Mouse (Mus musculus) forebrain, embryonic 15.5 days (tissue): Measurements from ENCODE around the gene Gm8947. TPM values are rescaled to one million over a fixed set of nuclear protein-coding genes. Genes with fewer than 3 reads are reported as not detected.

Experiments
- ATAC-seq: fragments of 200-750 bp; cut with Nextera tagmentation; replicated peaks from 2 replicates; pipeline ENCODE4 v1.8.0; 2017; ENCODE audit warnings: mild to moderate bottlenecking, moderate TSS enrichment, moderate library complexity
- H3K27ac ChIP-seq: fragments of 300-500 bp; sonication (generic); replicated peaks from 2 replicates; pipeline ENCODE4 v1.5.1; 2015; ENCODE audit warnings: mild to moderate bottlenecking, inconsistent platforms
- H3K27me3 ChIP-seq: fragments of 300-500 bp; sonication (generic); 2 replicates; pipeline ENCODE4 v1.6.1; 2015; ENCODE audit warnings: inconsistent platforms
- H3K36me3 ChIP-seq: fragments of 300-500 bp; sonication (generic); 2 replicates; pipeline ENCODE4 v1.6.1; 2015; ENCODE audit warnings: mild to moderate bottlenecking, inconsistent platforms
- H3K4me1 ChIP-seq: fragments of 300-500 bp; sonication (generic); 2 replicates; pipeline ENCODE4 v1.6.1; 2015; ENCODE audit warnings: inconsistent platforms
- H3K4me2 ChIP-seq: fragments of 300-500 bp; sonication (generic); replicated peaks from 2 replicates; pipeline ENCODE4 v1.6.1; 2015; ENCODE audit warnings: mild to moderate bottlenecking, inconsistent platforms
- H3K4me3 ChIP-seq: fragments of 300-500 bp; sonication (generic); 2 replicates; pipeline ENCODE4 v1.5.1; 2015; ENCODE audit warnings: mild to moderate bottlenecking, inconsistent platforms
- H3K9ac ChIP-seq: fragments of 300-500 bp; sonication (generic); replicated peaks from 2 replicates; pipeline ENCODE4 v1.6.1; 2015; ENCODE audit warnings: mild to moderate bottlenecking, inconsistent platforms
- H3K9me3 ChIP-seq: fragments of 300-500 bp; sonication (generic); 2 replicates; pipeline ENCODE4 v1.6.1; 2016; ENCODE audit warnings: inconsistent platforms
- WGBS: fragments of 180-500 bp; shearing (Covaris S2); methylation state at CpG from one replicate; pipeline ENCODE4 v1.1.7; 2015; ENCODE audit warnings: mixed read lengths; 5-methylcytosine and 5-hydroxymethylcytosine counted together
- polyA plus RNA-seq: library from polyadenylated mRNA; unstranded; fragments of >200 nt; fragmentation: Nextera tagmentation; extraction: Ambion mirVana; gene quantifications from 2 replicates; pipeline ENCODE4 v1.2.1, GENCODE M21; 2015

Gene Gm8947
- polyA plus RNA-seq, 1 experiment from 2014 or later = not detected

DNA sequence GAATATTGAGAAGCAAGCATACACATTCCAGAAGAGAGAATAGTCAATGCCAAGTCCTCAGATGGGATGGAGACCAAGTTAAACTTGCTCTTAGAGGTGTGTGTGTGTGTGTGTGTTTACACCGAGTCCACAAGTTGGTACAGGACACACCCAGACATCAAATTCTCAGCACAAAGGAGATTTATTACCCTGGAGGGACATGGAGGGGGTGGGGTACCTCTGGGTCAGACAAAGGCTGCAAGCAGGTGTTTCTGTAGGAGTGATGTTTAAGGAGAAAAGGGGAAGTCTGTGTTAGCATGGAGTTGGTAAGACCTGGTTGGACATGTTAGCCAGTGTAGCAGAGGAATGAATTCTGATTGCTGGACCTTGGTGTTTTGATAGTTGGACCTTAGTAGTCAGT is 23.8 kb downstream of the Gm8947 start:
- Histone ChIP-seq H3K9me3 (no peaks in the 10 kb centered on the region), H3K4me1 (no peaks in the 10 kb centered on the region), H3K9ac (no peak overlapping the region), H3K4me2 (no peak overlapping the region), H3K36me3 (no peaks in the 10 kb centered on the region), H3K27ac (no peak overlapping the region), H3K4me3 (no peak overlapping the region), H3K27me3 (no peaks in the 10 kb centered on the region)
- no peak for ATAC-seq
- WGBS = 76% methylated on average over 1 of the region's 1 CpGs

DNA sequence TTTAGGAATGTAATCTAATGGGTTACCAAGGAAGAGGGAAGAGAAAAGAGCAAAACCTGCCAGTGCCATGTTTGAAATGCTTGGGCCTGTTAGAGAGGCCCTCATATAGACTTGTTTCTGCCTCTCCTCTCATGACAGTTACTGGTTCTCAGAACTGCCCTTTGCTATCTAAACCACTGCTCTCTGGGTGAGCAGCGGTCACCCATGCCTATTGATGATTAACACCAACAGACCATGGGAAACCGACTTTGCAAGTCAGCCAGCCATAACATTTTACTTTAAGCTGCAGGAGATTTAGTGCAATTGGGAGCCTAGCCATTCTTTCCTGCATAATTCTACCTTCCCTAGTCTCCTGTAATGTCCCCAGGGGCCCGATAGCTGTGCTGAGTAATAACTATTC is 24.2 kb downstream of the Gm8947 start:
- Histone ChIP-seq H3K4me3 (no peak overlapping the region), H3K9ac (no peak overlapping the region), H3K4me1 (no peaks in the 10 kb centered on the region), H3K27ac (no peak overlapping the region), H3K4me2 (no peak overlapping the region), H3K9me3 (no peaks in the 10 kb centered on the region), H3K36me3 (no peaks in the 10 kb centered on the region), H3K27me3 (no peaks in the 10 kb centered on the region)
- WGBS = 72% methylated on average over 3 of the region's 3 CpGs
- no peak for ATAC-seq

DNA sequence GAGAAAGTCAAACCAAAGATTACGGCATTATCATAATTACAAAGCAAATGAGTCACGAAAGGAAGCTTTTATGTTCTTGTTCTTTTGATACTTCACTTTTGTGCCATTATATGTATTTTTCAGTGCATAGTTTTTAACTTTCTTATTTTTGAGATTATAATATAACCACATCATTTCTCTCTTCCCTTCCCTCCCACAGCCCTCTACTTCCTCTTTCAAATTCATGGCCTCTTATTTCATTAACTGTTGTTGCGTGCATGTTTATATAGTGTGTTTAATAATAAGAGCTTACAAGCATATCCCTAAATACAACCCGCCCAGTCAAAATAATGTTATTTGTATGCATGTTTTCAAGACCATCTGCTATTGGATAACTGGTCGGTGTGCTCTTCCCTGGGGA is 26.9 kb downstream of the Gm8947 start:
- H3K36me3 ChIP-seq = no peaks in the 10 kb centered on the region
- H3K9ac ChIP-seq = no peak overlapping the region
- H3K9me3 ChIP-seq = no peaks in the 10 kb centered on the region
- no peak overlapping the region for H3K27ac ChIP-seq
- no peaks in the 10 kb centered on the region for H3K27me3 ChIP-seq
- H3K4me3 ChIP-seq = no peak overlapping the region
- no peaks in the 10 kb centered on the region for H3K4me1 ChIP-seq
- 91% methylated on average over 5 of the region's 5 CpGs for WGBS
- no peak overlapping the region for H3K4me2 ChIP-seq
- no peak for ATAC-seq

DNA sequence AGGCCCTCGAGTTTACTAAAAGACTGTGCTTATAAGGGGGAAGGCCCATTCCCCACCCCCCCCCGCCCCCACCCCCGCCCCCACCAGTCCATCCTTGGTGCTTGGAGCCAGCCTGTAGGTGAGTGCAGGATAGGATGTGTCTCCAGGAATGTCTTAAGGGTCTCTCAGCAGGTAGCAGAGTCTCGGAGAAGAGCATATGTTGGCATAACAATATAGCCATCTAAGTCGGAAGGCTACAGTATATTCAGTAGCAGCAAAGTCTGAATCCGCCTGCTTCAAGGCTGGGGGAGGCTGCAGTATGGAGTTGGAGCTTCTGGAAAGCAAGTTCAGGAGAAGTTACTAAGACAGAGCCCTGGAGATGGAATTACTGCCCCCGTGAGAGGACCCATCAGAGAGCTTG is 27.9 kb downstream of the Gm8947 start:
- Histone ChIP-seq H3K27ac (no peak overlapping the region), H3K4me3 (no peak overlapping the region), H3K9ac (no peak overlapping the region), H3K9me3 (no peaks in the 10 kb centered on the region), H3K27me3 (no peaks in the 10 kb centered on the region), H3K36me3 (no peaks in the 10 kb centered on the region), H3K4me1 (no peaks in the 10 kb centered on the region), H3K4me2 (no peak overlapping the region)
- WGBS = 72% methylated on average over 7 of the region's 7 CpGs
- no peak for ATAC-seq

DNA sequence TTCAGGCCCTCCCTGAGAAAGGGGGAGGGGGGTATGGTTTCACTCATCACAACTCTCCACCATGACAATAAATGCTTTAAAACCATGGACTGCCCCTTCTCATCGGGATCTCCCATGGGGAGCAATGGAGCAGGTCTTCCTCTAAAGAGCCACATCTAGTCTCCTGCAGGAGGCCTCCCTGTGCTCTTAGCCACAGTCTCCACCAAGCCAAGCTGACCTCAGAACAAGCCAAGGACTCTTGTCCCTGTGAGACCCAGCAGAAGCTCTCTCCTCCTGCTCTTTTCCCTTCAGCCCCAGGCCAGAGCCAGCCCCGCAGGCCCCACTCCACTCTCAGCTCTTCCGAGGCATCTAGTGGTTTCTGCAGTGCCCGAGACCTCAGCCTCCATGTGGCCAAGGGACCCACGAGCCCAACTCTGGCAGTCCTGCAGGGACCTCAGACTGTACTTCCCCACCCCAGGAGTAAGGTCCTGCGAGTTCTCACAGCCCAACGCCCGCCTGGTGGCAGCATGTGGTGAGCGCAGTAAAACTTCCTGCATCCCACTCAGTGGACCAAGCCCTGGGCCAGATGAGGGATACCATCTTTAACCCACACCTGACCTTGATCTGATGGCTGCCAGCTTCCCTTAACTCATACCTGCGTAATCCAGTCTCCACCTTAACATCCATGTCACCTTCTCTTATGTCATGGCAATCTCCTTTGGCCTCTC is 30.5 kb downstream of the Gm8947 start:
- no peaks in the 10 kb centered on the region for H3K36me3 ChIP-seq
- 87% methylated on average over 10 of the region's 10 CpGs for whole genome bisulfite sequencing
- H3K27ac ChIP-seq = no peak overlapping the region
- no peak overlapping the region for H3K4me2 ChIP-seq
- H3K4me1 ChIP-seq = no peaks in the 10 kb centered on the region
- no peak overlapping the region for H3K4me3 ChIP-seq
- ATAC-seq = no peak
- H3K27me3 ChIP-seq = no peaks in the 10 kb centered on the region
- H3K9me3 ChIP-seq = no peaks in the 10 kb centered on the region
- no peak overlapping the region for H3K9ac ChIP-seq

DNA sequence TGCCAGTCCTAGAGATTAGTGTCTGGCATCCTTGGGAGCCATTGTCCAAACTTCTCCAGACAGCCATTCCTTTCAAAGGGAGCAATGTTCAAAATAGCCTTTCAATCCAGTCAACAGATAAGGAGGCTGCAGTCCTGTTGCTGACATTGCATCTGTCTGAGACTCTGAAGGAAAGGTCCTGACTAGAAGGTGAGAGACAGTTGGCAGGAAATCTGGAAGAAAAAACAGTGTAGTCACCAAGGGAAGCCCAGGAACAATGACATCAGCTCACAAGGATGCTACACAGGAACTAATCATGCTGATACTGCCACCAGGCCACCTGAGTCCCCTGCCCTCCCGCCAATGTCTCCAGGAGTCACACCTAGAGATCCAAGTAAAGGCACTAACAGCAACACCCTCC is 31.2 kb downstream of the Gm8947 start:
- Histone ChIP-seq H3K9ac (no peak overlapping the region), H3K27me3 (no peaks in the 10 kb centered on the region), H3K36me3 (no peaks in the 10 kb centered on the region), H3K4me3 (no peak overlapping the region), H3K4me1 (no peaks in the 10 kb centered on the region), H3K27ac (no peak overlapping the region), H3K9me3 (no peaks in the 10 kb centered on the region), H3K4me2 (no peak overlapping the region)
- 83% methylated on average over 1 of the region's 1 CpGs for WGBS
- ATAC-seq = no peak

DNA sequence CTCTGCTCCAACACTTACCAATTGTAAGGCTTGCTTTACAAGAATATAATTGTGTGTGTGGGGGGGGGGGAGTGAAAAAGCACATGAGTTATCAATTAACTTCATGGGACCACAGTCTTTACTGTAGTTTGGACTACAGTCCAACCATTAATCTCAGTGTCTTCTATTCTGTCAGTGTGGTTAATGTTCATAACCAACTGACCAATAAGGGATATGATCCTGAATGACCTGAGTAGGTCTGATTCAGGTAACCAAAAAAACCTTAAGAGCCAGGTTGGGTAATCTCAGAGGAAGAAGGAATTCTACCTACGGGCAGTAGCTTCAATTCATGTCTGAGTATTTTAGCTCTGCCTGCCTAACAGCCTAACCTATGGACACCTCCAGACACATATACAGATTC is 32.4 kb downstream of the Gm8947 start:
- 91% methylated on average over 1 of the region's 1 CpGs for WGBS
- Histone ChIP-seq H3K27me3 (no peaks in the 10 kb centered on the region), H3K4me3 (no peak overlapping the region), H3K36me3 (no peaks in the 10 kb centered on the region), H3K27ac (no peak overlapping the region), H3K9ac (no peak overlapping the region), H3K4me1 (no peaks in the 10 kb centered on the region), H3K4me2 (no peak overlapping the region), H3K9me3 (no peaks in the 10 kb centered on the region)
- no peak for ATAC-seq

DNA sequence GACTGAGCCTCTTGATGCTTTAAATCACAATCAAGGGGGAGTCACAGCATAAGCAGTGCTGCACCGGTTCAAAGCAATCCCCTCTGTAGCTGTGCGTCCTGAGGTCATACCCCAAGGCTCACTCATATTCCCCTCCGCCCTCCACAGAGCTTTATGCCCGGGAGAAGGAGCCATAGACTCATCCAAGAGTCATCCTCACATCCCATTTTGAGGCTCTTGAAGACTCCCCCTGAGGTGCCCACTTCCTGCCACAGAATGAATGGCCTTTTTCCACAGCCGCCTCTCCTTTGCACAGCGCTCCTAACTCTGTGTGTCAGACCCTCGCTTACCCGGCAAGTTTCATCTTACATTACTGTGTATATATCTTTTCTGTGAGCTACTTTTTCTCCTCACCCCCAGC is 35.3 kb downstream of the Gm8947 start:
- Histone ChIP-seq H3K27me3 (no peaks in the 10 kb centered on the region), H3K4me2 (no peak overlapping the region), H3K9me3 (no peaks in the 10 kb centered on the region), H3K4me1 (no peaks in the 10 kb centered on the region), H3K27ac (no peak overlapping the region), H3K9ac (no peak overlapping the region), H3K4me3 (no peak overlapping the region), H3K36me3 (no peaks in the 10 kb centered on the region)
- no peak for ATAC-seq
- WGBS = 88% methylated on average over 8 of the region's 8 CpGs

DNA sequence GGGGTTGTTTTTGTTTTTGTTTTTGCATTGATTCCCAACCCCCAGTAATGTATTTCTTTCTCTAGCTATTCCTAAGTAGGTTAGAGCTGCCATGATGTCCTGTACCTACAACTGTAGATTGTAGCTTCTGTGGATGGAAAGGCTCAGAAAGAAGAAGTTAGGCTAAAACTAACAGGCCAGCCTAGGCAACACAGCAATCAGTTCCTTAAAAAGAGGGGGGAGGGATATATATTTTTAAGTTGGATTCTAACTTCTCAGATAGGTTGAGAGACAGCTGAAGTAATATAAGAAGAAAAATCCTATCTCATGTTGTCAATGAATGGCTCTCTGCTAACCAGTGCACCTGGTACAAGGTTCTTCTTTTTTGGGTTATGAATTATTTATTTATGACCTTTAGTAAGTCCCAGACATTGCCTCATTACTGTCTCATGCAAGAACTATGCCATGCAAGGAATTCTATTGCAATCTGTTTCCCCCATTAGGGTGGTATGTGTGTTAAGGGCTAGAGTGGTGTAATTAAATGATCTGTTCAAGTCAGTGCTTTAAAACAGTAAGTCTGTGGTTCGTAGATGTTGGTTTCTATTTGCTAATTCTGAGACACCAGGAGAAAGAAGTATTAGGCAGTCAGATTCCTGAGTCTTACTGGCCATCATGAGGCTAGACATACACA is 36.3 kb downstream of the Gm8947 start:
- no peak overlapping the region for H3K27ac ChIP-seq
- H3K4me2 ChIP-seq = no peak overlapping the region
- H3K9ac ChIP-seq = no peak overlapping the region
- no peaks in the 10 kb centered on the region for H3K4me1 ChIP-seq
- no peaks in the 10 kb centered on the region for H3K9me3 ChIP-seq
- no peak for ATAC-seq
- H3K36me3 ChIP-seq = no peaks in the 10 kb centered on the region
- no peak overlapping the region for H3K4me3 ChIP-seq
- WGBS = 56% methylated on average over 1 of the region's 1 CpGs
- H3K27me3 ChIP-seq = no peaks in the 10 kb centered on the region

DNA sequence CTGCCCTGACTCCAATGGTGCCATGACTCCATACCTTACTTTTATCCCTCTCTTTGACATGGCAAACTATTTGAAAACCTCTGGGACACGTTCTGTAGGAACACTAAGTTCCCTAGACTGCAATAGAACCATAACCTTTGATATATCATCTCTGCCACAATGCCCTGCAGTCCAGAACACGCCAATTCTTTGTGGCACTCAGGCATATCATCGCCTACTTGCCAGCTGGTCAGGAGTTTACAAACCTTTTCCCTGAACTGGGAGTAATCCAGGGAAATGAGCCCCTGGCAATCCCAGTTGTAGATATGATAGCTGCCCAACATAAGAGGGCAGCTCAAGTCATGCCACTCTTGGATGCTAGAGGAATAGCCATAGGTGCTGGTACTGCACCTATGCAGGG is 40.2 kb downstream of the Gm8947 start:
- no peak overlapping the region for H3K27ac ChIP-seq
- WGBS = 78% methylated on average over 3 of the region's 3 CpGs
- H3K9ac ChIP-seq = no peak overlapping the region
- no peaks in the 10 kb centered on the region for H3K27me3 ChIP-seq
- no peak for ATAC-seq
- no peak overlapping the region for H3K4me2 ChIP-seq
- no peaks in the 10 kb centered on the region for H3K36me3 ChIP-seq
- no peaks in the 10 kb centered on the region for H3K9me3 ChIP-seq
- H3K4me1 ChIP-seq = no peaks in the 10 kb centered on the region
- H3K4me3 ChIP-seq = no peak overlapping the region

DNA sequence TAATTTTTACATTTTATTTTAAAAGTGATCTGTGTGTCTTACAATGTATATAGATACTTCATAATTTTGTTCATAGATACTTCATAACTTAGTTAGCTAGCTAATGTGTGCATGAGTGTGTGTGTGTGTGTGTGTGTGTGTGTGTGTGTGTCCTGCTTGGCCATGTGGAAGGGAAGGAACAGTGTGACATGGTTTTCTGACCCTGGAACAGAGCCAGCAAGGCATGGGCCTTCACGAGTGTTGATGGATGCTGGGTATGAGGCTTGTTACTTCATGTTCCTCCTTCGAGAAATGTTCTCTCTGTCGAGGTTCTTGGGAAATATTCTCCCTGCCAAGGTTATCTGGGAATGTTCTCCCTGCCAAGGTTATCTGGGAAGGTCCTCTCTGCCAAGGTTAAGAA is 41.6 kb downstream of the Gm8947 start:
- WGBS = 94% methylated on average over 3 of the region's 3 CpGs
- no peak for ATAC-seq
- no peak overlapping the region for H3K4me2 ChIP-seq
- no peak overlapping the region for H3K4me3 ChIP-seq
- no peaks in the 10 kb centered on the region for H3K36me3 ChIP-seq
- H3K9me3 ChIP-seq = no peaks in the 10 kb centered on the region
- no peak overlapping the region for H3K9ac ChIP-seq
- H3K27me3 ChIP-seq = no peaks in the 10 kb centered on the region
- H3K27ac ChIP-seq = no peak overlapping the region
- no peaks in the 10 kb centered on the region for H3K4me1 ChIP-seq

DNA sequence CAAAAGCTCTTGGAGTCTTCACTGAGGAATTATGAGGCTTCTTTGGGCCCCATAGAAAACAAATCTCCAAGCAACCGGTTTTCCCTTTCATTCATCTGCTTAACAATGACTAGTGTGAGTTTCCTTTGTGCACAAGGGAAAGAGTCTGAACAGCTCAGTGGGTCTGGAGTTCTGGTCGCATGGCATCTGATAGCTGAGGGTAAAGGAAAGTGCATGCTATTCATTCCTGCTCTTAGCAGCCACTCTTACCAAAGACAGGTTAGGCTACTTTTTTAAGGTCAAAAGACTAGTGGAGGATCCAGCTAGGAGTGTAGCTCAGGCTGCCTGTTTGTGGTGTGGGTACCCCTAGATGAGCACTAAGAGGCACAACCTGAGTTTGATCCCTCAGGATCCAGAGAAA is 43.4 kb downstream of the Gm8947 start:
- no peak for ATAC-seq
- no peaks in the 10 kb centered on the region for H3K36me3 ChIP-seq
- H3K9me3 ChIP-seq = 0 out of 2 replicates have a peak, but pooled peaks cover 4% of the 10 kb centered on the region
- WGBS = 10% methylated on average over 2 of the region's 2 CpGs
- H3K4me2 ChIP-seq = no peak overlapping the region
- H3K4me1 ChIP-seq = no peaks in the 10 kb centered on the region
- no peak overlapping the region for H3K4me3 ChIP-seq
- no peak overlapping the region for H3K27ac ChIP-seq
- no peak overlapping the region for H3K9ac ChIP-seq
- H3K27me3 ChIP-seq = no peaks in the 10 kb centered on the region
